Mouse (Mus musculus) hindbrain, embryonic 15.5 days (tissue): ENCODE measurements around the gene Syap1. TPM values are rescaled to one million over a fixed set of nuclear protein-coding genes. Genes with fewer than 3 reads are reported as not detected.
"Not testable (repeated sequence)": the region's sequence is repeated elsewhere in the genome, so short reads cannot be mapped to it uniquely, and the experiment has no call there.

Experiments used
- ATAC-seq: fragments of 200-750 bp; cut with Nextera tagmentation; 2 replicates; pipeline ENCODE4 v1.8.0; 2017; ENCODE audit warnings: low read depth, moderate number of reproducible peaks, moderate TSS enrichment; ENCODE audit not compliant: low FRiP score
- H3K27ac ChIP-seq: fragments of 300-500 bp; sonication (generic); replicated peaks from 2 replicates; pipeline ENCODE4 v1.5.1; 2015; ENCODE audit warnings: mild to moderate bottlenecking, inconsistent platforms
- H3K27me3 ChIP-seq: fragments of 300-500 bp; sonication (generic); 2 replicates; pipeline ENCODE4 v1.6.1; 2015; ENCODE audit warnings: control low read depth, inconsistent platforms
- H3K36me3 ChIP-seq: fragments of 300-500 bp; sonication (generic); 2 replicates; pipeline ENCODE4 v1.6.1; 2015; ENCODE audit warnings: control low read depth, inconsistent platforms
- H3K4me1 ChIP-seq: fragments of 300-500 bp; sonication (generic); replicated peaks from 2 replicates; pipeline ENCODE4 v1.6.1; 2015; ENCODE audit warnings: control low read depth, inconsistent platforms
- H3K4me2 ChIP-seq: fragments of 300-500 bp; sonication (generic); 2 replicates; pipeline ENCODE4 v1.6.1; 2015; ENCODE audit warnings: moderate library complexity, mild to moderate bottlenecking, inconsistent platforms
- H3K4me3 ChIP-seq: fragments of 300-500 bp; sonication (generic); 2 replicates; pipeline ENCODE4 v1.5.1; 2015; ENCODE audit warnings: mild to moderate bottlenecking, inconsistent platforms
- H3K9ac ChIP-seq: fragments of 300-500 bp; sonication (generic); 2 replicates; pipeline ENCODE4 v1.6.1; 2015; ENCODE audit warnings: inconsistent platforms
- H3K9me3 ChIP-seq: fragments of 300-500 bp; sonication (generic); 2 replicates; pipeline ENCODE4 v1.6.1; 2016; ENCODE audit warnings: control low read depth, inconsistent platforms
- WGBS: fragments of 180-500 bp; shearing (Covaris S2); methylation state at CpG from one replicate; pipeline ENCODE4 v1.1.7; 2015; 5-methylcytosine and 5-hydroxymethylcytosine counted together
- polyA plus RNA-seq: library from polyadenylated mRNA; unstranded; fragments of >200 nt; fragmentation: Nextera tagmentation; extraction: Ambion mirVana; gene quantifications from 2 replicates; pipeline ENCODE4 v1.2.1, GENCODE M21; 2015

Syap1 gene
- polyA plus RNA-seq: 30.9 and 34.0 TPM in 2 replicates

- peak within 1 kb of the TSS; percentile 81 for H3K27ac ChIP-seq
- peak; percentile 94 for ATAC-seq
- H3K4me1 ChIP-seq: peaks cover 9% of the 10 kb centered on the region
- H3K4me2 ChIP-seq: peak within 1 kb of the TSS; percentile 59
- H3K27me3 ChIP-seq: no peaks in the 10 kb centered on the region
- H3K9me3 ChIP-seq: no peaks in the 10 kb centered on the region
- peak within 1 kb of the TSS; percentile 76 for H3K9ac ChIP-seq
- H3K4me3 ChIP-seq: peak within 1 kb of the TSS; percentile 69
- WGBS: 14% methylated on average over 42 of the region's 47 CpGs
- no peaks in the 10 kb centered on the region for H3K36me3 ChIP-seq
Observed at GRCm38 (mm10) chrX:162887931-162888511, at the start of gene Syap1. Gene Syap1, minus strand, starts transcription at chrX:162888447.

GRCm38 (mm10) chrX:162931467-162931866 is 43.2 kb upstream of the Syap1 start:
- H3K4me2 ChIP-seq: no peak overlapping the region
- H3K4me1 ChIP-seq: no peaks in the 10 kb centered on the region
- H3K36me3 ChIP-seq: peaks cover 17% of the 10 kb centered on the region
- no peak for ATAC-seq
- H3K27me3 ChIP-seq: no peaks in the 10 kb centered on the region
- H3K4me3 ChIP-seq: no peak overlapping the region
- no peak overlapping the region for H3K9ac ChIP-seq
- no peaks in the 10 kb centered on the region for H3K9me3 ChIP-seq
- WGBS: 96% methylated on average over 2 of the region's 2 CpGs
- no peak overlapping the region for H3K27ac ChIP-seq

GRCm38 (mm10) chrX:162921487-162922125 is 33.4 kb upstream of the Syap1 start:
- Histone ChIP-seq H3K9ac (no peak overlapping the region), H3K4me1 (no peaks in the 10 kb centered on the region), H3K27me3 (no peaks in the 10 kb centered on the region), H3K36me3 (no peaks in the 10 kb centered on the region), H3K9me3 (no peaks in the 10 kb centered on the region), H3K4me2 (no peak overlapping the region), H3K4me3 (no peak overlapping the region), H3K27ac (no peak overlapping the region)
- WGBS: 88% methylated on average over 8 of the region's 8 CpGs
- no peak for ATAC-seq

- ATAC-seq: no peak
- Histone ChIP-seq H3K4me3 (no peak overlapping the region), H3K9ac (no peak overlapping the region), H3K36me3 (peaks cover 7% of the 10 kb centered on the region; the same call in 1 of the 2 replicates), H3K4me1 (no peaks in the 10 kb centered on the region), H3K27me3 (no peaks in the 10 kb centered on the region), H3K4me2 (no peak overlapping the region), H3K27ac (no peak overlapping the region), H3K9me3 (no peaks in the 10 kb centered on the region)
- 37% methylated on average over 5 of the region's 5 CpGs for WGBS
Observed at GRCm38 (mm10) chrX:162915697-162916096, 27.4 kb upstream of the Syap1 start.

GRCm38 (mm10) chrX:162913651-162914050 is 25.4 kb upstream of the Syap1 start:
- no peak overlapping the region for H3K4me2 ChIP-seq
- no peak overlapping the region for H3K27ac ChIP-seq
- H3K9me3 ChIP-seq: no peaks in the 10 kb centered on the region
- no peak overlapping the region for H3K4me3 ChIP-seq
- no peaks in the 10 kb centered on the region for H3K27me3 ChIP-seq
- 94% methylated on average over 3 of the region's 3 CpGs for WGBS
- no peaks in the 10 kb centered on the region for H3K4me1 ChIP-seq
- no peak overlapping the region for H3K9ac ChIP-seq
- no peak for ATAC-seq
- peaks cover 7% of the 10 kb centered on the region; the same call in 1 of the 2 replicates for H3K36me3 ChIP-seq

GRCm38 (mm10) chrX:162907554-162907953 is 19.3 kb upstream of the Syap1 start:
- H3K4me1 ChIP-seq: 0 out of 2 replicates have a peak, but pooled peaks cover 4% of the 10 kb centered on the region
- WGBS: 63% methylated on average over 3 of the region's 3 CpGs
- no peaks in the 10 kb centered on the region for H3K27me3 ChIP-seq
- H3K4me2 ChIP-seq: no peak overlapping the region
- H3K27ac ChIP-seq: no peak overlapping the region
- no peaks in the 10 kb centered on the region for H3K9me3 ChIP-seq
- no peak overlapping the region for H3K4me3 ChIP-seq
- no peak overlapping the region for H3K9ac ChIP-seq
- ATAC-seq: no peak
- no peaks in the 10 kb centered on the region for H3K36me3 ChIP-seq

GRCm38 (mm10) chrX:162902040-162902734 is 13.9 kb upstream of the Syap1 start:
- Histone ChIP-seq H3K27ac (peak overlapping the region; percentile 80), H3K9ac (peak overlapping the region; percentile 52), H3K4me2 (peak overlapping the region; percentile 56), H3K27me3 (no peaks in the 10 kb centered on the region), H3K4me3 (peak overlapping the region; percentile 55), H3K9me3 (no peaks in the 10 kb centered on the region), H3K4me1 (0 out of 2 replicates have a peak, but pooled peaks cover 5% of the 10 kb centered on the region), H3K36me3 (no peaks in the 10 kb centered on the region)
- peak; percentile 77 for ATAC-seq
- 23% methylated on average over 29 of the region's 29 CpGs for WGBS

GRCm38 (mm10) chrX:162901371-162902039 is 13.3 kb upstream of the Syap1 start:
- peak overlapping the region; percentile 80 for H3K27ac ChIP-seq
- ATAC-seq: peak; percentile 85
- 0 out of 2 replicates have a peak, but pooled peaks cover 5% of the 10 kb centered on the region for H3K4me1 ChIP-seq
- 23% methylated on average over 19 of the region's 25 CpGs for WGBS
- H3K27me3 ChIP-seq: no peaks in the 10 kb centered on the region
- H3K4me2 ChIP-seq: peak overlapping the region; percentile 56
- H3K4me3 ChIP-seq: peak overlapping the region; percentile 55
- H3K36me3 ChIP-seq: no peaks in the 10 kb centered on the region
- peak overlapping the region; percentile 52 for H3K9ac ChIP-seq
- no peaks in the 10 kb centered on the region for H3K9me3 ChIP-seq

GRCm38 (mm10) chrX:162900938-162901337 is 12.7 kb upstream of the Syap1 start, which contains the start of gene Ctps2:
Gene Ctps2, plus strand, starts transcription at chrX:162901238.
- peak within 1 kb of the TSS; percentile 52 for H3K9ac ChIP-seq
- H3K27ac ChIP-seq: peak within 1 kb of the TSS; percentile 80
- H3K4me3 ChIP-seq: peak within 1 kb of the TSS; percentile 55
- no peak for ATAC-seq
- H3K9me3 ChIP-seq: no peaks in the 10 kb centered on the region
- peak within 1 kb of the TSS; percentile 56 for H3K4me2 ChIP-seq
- no peaks in the 10 kb centered on the region for H3K36me3 ChIP-seq
- WGBS: 35% methylated on average over 4 of the region's 4 CpGs
- H3K4me1 ChIP-seq: 0 out of 2 replicates have a peak, but pooled peaks cover 5% of the 10 kb centered on the region
- H3K27me3 ChIP-seq: no peaks in the 10 kb centered on the region

- peak; percentile 55 for ATAC-seq
- H3K27me3 ChIP-seq, H3K4me1 ChIP-seq, H3K9ac ChIP-seq, H3K27ac ChIP-seq, H3K4me2 ChIP-seq, H3K36me3 ChIP-seq, H3K9me3 ChIP-seq: not testable (repeated sequence)
- H3K4me3 ChIP-seq: 0 out of 2 replicates have a peak overlapping the region, but pooled peaks have one; percentile 6
- WGBS: 67% methylated on average over 10 of the region's 25 CpGs
Observed at GRCm38 (mm10) chrX:162888575-162889223, 452 bp upstream of the Syap1 start.

GRCm38 (mm10) chrX:162878236-162878635 is 10.0 kb downstream of the Syap1 start:
- no peak overlapping the region for H3K27ac ChIP-seq
- ATAC-seq: no peak
- H3K4me2 ChIP-seq: no peak overlapping the region
- peaks cover 16% of the 10 kb centered on the region for H3K36me3 ChIP-seq
- H3K4me3 ChIP-seq: no peak overlapping the region
- H3K27me3 ChIP-seq: no peaks in the 10 kb centered on the region
- no peak overlapping the region for H3K9ac ChIP-seq
- no peaks in the 10 kb centered on the region for H3K9me3 ChIP-seq
- no peaks in the 10 kb centered on the region for H3K4me1 ChIP-seq
- 81% methylated on average over 3 of the region's 3 CpGs for WGBS
